Mouse (Mus musculus) megakaryocyte progenitor cell, adult 5-6 weeks (primary cell): ENCODE measurements around the gene Sec14l3. TPM values are rescaled to one million over a fixed set of nuclear protein-coding genes. Genes with fewer than 3 reads are reported as not detected.
A peak's percentile ranks its signal among the peaks of the same experiment; 100 is the strongest.

Experiments used
- ATAC-seq: replicated peaks from 2 replicates; pipeline ENCODE4 v1.8.0; 2016; ENCODE audit warnings: mild to moderate bottlenecking, moderate TSS enrichment, inconsistent platforms; ENCODE audit not compliant: poor library complexity
- total RNA-seq, 2 experiments: library from RNA; stranded (forward) in 1 of 2; stranded (reverse) in 1 of 2; fragments of 157-497, 149-512 nt in 1 of 2; fragments of 200-1000 nt in 1 of 2; gene quantifications; 2 replicates each; pipeline versions ENCODE4 v1.2.3 to v1.2.4; 2015 to 2017

The Sec14l3 gene
- total RNA-seq, 2 experiments from 2014 or later: not detected

- peak; percentile 90 for ATAC-seq
These were observed 11.1 kb upstream of the Sec14l3 start for GRCm38 (mm10) chr11:4053586-4053985.

- no peak for ATAC-seq
These were observed 3.6 kb upstream of the Sec14l3 start for GRCm38 (mm10) chr11:4060866-4061575.

GRCm38 (mm10) chr11:4062523-4062922 is 2.1 kb upstream of the Sec14l3 start:
- no peak for ATAC-seq

GRCm38 (mm10) chr11:4062981-4063380 is 1.7 kb upstream of the Sec14l3 start:
- no peak for ATAC-seq

- ATAC-seq: no peak
These were observed 5.0 kb downstream of the Sec14l3 start for GRCm38 (mm10) chr11:4069664-4070063.

GRCm38 (mm10) chr11:4076633-4077032 is 12.0 kb downstream of the Sec14l3 start:
- peak; percentile 72 for ATAC-seq

GRCm38 (mm10) chr11:4078267-4078933 is 13.8 kb downstream of the Sec14l3 start:
- ATAC-seq: no peak

- peak; percentile 84 for ATAC-seq
These were observed 15.6 kb downstream of the Sec14l3 start for GRCm38 (mm10) chr11:4080219-4080618.

- ATAC-seq: peak; percentile 58
These were observed 18.9 kb downstream of the Sec14l3 start for GRCm38 (mm10) chr11:4083316-4084078.

GRCm38 (mm10) chr11:4086246-4086645 is 21.6 kb downstream of the Sec14l3 start:
- ATAC-seq: peak; percentile 94

- ATAC-seq: no peak
These were observed 22.6 kb downstream of the Sec14l3 start for GRCm38 (mm10) chr11:4087267-4087666.

- no peak for ATAC-seq
These were observed 29.1 kb downstream of the Sec14l3 start for GRCm38 (mm10) chr11:4093459-4094377.

- peak; percentile 54 for ATAC-seq
These were observed 29.9 kb downstream of the Sec14l3 start for GRCm38 (mm10) chr11:4094378-4095170.

GRCm38 (mm10) chr11:4095171-4096053 is 30.8 kb downstream of the Sec14l3 start, which contains the start of gene Mtfp1:
TSS of gene Mtfp1 (minus strand) at chr11:4095445.
- peak; percentile 21 for ATAC-seq

GRCm38 (mm10) chr11:4096054-4096984 is 31.7 kb downstream of the Sec14l3 start:
- peak; percentile 85 for ATAC-seq

GRCm38 (mm10) chr11:4097091-4097621 is 32.5 kb downstream of the Sec14l3 start:
- ATAC-seq: no peak

GRCm38 (mm10) chr11:4098120-4098519 is 33.5 kb downstream of the Sec14l3 start:
- ATAC-seq: no peak
